Mouse (Mus musculus) liver (tissue): ENCODE data around the gene Unc93b1.
"Not testable (repeated sequence)": the region's sequence is repeated elsewhere in the genome, so short reads cannot be mapped to it uniquely, and the experiment has no call there.

Experiments
- DNase-seq: peaks from one replicate; pipeline ENCODE4 v3.0.0-alpha.2; 2020; ENCODE audit warnings: mixed read lengths

Gene Unc93b1

DNA sequence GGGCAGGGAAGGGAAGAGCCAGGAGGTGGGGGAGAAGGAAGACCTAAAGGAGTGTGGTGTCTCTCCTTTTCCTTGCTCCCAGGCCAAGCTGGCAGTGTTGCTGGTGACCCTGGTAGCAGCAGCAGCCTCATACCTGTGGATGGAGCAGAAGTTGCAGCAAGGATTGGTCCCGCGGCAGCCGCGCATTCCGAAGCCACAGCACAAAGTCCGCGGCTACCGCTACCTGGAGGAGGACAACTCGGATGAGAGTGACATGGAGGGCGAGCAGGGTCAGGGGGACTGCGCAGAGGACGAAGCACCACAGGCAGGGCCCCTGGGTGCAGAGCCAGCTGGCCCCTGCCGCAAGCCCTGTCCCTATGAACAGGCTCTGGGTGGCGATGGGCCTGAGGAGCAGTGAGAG lies 13.6 kb downstream of the Unc93b1 start:
- DNase-seq = no peak

DNA sequence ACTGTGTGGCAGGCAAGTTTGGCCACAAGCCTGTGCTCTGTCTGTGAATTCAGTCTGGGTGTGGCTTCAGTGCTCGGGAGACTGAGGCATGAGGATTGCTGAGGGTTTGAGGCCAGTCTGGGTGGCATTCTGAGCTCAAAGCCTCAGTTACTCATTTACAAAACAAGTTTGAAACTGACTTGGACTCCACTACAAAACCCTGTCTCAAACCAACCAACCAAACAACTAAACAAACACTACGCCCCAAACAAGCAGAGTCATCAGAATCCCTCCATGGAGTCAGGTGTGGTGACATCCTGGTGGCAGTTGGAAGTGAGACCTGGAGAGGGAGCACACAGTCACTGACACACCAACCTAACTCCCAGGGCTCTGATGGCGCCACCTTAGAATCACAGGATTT lies 15.3 kb downstream of the Unc93b1 start:
- DNase-seq = no peak

DNA sequence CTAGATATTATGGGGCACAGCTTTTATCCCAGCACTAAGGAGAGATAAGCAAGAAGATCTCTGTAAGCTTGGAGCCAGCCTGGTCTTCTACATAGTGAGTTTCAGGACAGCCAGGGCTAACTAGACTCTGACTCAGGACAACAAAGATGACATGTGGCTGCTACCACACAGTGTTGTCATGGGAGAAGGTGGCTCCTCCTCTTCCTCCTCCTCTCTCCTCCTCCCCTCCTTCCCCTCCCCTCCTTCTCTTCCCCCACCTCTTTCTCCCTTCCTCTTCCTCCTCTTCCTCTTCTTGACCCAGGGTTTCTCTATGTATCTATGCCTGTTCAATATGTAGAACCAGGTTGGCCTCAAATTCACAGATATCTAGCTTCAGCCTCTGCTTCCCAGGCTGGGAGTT lies 16.5 kb downstream of the Unc93b1 start:
- DNase-seq = no peak

DNA sequence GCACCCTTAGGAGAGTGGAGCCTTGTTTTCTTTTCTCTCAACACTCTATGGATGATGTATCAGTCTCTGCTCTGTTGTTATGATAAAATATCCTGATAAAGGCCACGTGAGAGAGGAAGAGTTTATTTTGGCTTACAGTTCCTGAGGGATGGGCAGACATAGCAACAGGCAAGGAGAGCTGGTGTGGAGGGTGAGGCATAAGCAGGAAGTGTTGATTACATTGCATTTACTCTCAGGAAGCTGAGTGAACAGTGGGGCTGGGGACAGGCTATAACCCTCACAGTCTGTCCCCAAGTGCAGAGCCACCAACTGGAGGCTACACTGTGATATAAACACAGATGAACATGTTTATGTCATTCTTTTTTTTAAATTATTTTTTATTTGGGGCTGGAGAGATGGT lies 17.1 kb downstream of the Unc93b1 start:
- DNase-seq = no peak

DNA sequence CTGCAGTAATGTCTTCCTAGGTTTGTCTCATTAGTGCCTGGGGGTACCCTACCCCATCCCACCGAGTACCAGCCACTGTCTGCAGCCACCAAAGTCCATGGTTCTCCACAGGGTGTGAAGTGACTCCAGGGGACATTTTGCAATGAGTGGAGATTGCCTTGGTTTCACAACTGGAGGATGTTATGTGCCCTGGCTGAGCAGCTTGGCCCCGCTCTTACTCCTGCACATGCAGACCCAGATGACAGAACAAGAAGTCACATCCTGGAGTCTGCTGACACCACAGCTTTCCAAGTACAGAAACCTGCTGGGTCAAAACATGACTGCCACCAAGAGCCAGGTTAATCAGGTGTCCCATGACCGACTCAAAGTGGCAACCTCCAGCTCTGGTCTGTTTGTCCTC lies 20.0 kb downstream of the Unc93b1 start:
- DNase-seq = no peak

DNA sequence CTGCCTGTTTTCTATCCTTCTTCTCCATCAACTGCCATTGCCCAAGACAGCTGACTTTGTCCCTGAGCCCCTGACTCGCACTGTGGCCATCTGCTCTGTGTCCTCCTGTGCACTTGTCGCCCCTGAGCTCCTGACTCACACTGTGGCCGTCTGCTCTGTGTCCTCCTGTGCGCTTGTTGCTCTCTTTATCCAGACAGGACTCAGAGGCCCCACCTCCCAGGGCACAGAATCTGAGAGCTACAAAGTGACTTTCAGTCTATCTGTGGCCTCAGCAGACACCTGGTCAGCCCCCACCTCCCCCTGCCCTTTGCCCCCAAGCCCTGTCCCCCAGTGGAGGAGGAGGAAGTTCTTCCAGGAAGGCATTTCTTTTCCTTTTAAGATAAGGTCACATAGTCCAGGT lies 20.8 kb downstream of the Unc93b1 start:
- DNase-seq = no peak

DNA sequence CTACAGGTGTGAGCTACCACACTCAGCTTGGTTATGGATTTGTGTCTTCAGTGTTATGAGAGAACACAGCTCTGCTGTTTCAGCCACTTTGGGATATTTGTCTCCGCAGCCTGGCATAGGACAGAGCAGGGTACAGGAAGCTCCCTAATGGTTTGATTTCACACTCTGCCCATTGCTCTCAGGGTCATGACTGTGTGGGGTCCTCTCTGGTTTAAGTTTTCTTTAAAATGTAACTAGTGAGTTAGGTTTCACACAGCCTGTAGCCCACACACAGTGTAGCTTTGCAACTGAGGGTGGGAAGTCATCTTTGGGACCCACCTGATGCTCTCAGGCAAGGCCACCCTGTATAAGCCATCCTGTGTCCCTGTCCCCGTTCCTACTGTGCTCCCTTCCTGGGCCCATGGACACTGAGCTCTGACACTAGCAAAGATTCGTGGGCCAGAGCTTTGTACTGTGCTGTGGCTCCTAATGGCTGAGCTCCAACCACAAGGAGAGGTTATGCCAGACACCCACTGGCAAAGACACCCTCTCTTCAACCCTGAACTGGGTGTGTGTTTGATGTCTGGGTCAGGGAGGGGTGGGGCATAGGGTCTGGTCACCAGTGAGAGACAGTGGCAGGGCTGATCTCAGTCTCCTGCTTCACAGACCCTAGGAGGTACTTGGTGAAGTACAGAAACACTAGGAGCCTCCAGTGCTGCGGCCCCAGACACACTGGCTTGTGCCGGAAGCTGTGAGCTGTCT lies 22.5 kb downstream of the Unc93b1 start:
- not testable (repeated sequence) for DNase-seq

DNA sequence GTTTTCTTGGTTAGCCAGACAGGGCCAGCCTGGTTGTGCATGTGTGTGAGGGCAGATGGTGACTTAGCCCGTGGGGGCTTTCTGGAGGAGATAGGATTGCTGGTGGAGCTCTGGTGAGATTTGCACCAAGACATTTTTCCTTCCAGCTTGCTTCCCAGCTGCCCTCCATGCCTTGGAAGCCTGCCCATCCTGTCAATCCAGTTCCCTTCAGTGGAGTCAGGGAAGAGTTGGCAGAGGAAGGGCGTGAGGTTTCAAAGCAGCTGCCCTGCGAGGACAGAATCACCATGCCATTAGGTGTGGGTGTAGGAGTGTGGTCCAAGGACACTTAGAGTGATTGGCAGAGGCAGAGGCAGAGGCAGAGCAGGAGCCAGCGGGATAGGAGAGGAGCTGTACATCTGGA lies 23.5 kb downstream of the Unc93b1 start, which contains the start of gene Aldh3b3:
Aldh3b3 (plus strand) TSS at position 176 of the 400 bp plus-strand sequence.
- DNase-seq = no peak

DNA sequence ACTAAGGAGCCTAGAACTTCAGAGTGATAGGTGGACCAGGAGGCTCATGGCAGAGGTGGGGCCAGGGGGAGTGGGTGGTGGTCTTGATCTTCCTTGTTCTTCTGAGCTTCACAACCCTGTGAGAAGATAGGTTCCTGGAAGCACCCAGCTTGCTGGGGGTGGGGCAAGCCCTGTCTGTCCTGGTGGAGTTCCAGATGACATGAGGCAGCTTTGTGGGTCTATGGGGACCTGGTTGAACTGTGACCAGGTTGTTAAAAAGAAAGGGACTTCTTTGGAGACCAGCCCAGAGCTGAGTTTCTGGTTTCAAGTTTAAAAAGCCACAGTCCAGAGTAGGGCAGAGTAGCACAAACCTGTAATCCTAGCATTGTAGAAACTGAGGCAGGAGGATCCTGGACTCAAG lies 24.0 kb downstream of the Unc93b1 start:
- DNase-seq = no peak

DNA sequence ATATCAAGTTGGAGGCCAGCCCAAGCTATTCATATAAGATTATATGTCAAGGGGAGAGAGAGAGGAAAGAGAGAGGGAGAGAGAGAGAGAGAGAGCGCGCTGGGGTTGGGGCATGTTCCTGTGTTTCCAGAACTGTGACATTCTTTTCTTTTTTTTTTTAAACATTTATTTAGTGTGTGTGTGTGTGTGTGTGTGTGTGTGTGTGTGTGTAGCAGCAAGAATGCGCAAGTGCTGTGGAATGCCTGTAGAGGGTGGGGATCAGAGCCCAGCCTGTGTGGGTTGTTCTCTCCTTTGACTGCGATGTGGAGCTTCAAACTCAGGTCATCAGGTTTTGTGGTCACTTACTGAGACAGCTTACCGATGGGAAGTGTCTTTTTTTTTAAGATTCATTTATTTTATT lies 25.2 kb downstream of the Unc93b1 start:
- no peak for DNase-seq

DNA sequence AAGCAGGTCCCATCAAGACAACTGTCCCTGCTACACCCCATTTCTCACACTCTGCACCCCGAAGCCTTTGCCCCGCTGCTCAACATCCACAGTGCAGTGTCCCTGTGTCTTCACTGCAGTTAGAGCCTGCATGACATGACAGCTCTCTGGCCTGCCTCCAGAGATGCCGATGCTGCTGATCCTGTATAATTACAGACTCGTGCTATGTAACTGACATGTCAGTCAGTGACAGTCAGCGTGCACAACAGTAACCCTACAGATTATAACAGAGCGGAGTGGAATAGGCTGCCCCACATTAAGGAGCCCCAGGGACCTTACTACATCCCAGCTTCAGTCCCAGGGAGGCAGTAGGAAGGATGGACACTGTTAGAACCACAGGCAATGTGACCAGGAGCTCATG lies 26.8 kb downstream of the Unc93b1 start:
- not testable (repeated sequence) for DNase-seq

DNA sequence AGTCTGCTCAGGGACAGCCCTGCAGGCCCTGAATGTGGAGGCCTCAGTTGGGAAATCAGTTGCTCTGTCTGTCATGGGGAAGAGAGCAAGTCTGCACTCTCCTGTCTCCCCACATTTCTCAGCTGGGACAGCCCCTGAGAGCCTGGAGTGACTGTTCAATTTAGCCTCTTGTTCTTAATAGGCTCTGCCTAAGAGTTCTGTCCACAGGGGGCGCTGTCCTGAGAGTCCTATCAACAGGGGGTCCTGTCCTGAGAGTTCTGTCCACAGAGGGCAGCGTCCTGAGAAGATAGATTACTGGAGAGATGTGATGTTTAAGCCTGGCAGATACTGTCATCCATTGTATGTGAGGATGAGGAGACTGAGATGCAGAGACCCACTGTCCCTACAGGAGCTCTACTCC lies 27.5 kb downstream of the Unc93b1 start:
- peak; percentile 26 for DNase-seq

DNA sequence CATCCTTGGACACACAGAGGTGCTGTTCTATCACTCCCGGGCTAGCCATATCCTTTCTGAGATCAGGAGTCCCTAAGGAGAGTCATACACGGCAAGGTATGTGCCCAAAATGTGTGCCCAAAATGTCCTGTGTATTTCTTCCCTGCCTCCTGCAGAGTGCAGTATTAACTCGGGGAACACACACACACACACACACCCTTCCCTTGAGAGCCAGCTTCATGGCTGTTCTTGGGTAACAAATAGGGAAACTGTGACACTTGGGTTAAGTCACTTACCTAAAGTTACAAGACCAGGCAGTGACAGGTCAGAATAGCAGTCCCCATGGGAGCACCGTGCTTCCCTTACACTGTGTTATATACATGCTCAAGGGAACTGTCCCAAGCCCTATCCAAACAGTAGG lies 29.0 kb downstream of the Unc93b1 start:
- no peak for DNase-seq

DNA sequence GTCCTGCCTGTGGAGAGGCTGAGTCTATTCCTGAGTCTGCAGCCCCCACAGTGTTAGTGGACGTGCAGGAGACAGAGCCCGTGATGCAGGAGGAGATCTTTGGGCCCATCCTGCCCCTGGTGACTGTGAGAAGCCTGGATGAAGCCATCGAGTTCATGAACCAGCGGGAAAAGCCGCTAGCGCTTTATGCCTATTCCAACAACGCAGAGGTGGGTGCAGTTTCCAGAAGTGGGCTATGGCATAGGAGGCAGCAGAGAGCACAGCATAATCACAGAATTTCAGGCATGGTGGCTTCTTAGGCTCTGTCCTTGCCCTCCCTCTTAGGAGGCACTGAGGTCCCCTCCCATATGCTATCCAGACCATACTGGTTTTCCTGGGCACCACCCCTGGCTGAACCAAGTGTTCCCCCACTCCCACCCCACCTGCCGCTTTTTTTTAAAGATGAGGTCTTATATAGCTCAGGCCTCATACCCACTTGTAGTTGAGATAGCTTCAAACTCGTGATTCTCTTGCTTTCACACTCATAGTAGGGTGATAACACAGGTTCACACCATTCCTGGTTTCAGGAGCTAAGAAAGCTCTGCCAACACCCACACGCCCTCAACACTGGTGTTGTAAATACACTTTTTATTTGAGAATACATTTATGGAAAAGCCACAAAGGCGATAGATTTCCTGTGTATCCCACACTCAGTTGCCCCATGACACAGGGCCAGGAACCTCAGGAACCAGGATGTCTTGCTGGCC lies 31.5 kb downstream of the Unc93b1 start:
- DNase-seq = no peak

DNA sequence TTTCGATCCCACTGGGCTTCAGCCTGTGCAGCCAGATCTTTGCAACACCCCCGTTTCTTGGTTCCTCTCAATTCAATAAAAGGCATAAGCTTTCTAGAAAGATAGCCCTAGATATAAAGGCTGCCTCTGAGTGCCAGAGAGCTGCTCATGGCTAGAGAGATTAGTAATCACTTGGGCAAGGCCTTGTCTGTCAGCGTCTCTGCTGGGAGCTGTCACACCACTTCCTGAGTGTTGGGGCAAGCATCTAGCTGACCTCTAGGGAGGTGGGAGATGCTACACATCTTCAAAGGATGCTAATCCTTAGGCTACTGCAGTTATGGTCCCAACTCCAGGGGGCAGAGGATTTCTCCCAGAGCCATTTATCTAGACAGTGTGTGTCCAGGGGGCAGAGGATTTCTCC lies 32.3 kb downstream of the Unc93b1 start:
- no peak for DNase-seq

DNA sequence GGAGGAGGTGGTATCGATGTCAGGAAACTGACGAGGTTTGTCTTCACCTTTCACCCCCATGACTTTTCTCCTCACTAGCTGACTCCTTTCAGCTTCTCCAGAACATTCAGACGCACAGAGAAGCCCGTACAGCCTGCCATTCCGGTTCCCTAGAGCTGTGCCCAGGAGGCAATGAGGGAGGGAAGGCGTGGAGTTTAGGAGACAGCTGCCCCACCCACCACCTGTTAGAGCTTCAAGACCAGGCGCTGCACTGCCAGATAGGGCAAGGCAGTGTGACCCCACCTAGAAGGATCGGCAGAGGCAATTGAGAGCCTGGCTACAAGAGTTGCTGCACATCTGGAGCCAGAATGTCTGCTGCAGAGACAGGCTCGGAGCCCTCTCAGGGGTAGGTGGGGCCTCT lies 37.2 kb downstream of the Unc93b1 start, which contains the start of gene Aldh3b2:
Aldh3b2 (plus strand) TSS at position 100 of the 400 bp plus-strand sequence.
- DNase-seq = peak; percentile 71

DNA sequence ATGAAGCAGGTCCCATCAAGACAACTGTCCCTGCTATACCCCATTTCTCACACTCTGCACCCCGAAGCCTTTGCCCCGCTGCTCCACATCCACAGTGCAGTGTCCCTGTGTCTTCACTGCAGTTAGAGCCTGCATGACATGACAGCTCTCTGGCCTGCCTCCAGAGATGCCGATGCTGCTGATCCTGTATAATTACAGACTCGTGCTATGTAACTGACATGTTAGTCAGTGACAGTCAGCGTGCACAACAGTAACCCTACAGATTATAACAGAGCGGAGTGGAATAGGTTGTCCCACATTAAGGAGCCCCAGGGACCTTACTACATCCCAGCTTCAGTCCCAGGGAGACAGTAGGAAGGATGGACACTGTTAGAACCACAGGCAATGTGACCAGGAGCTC lies 39.6 kb downstream of the Unc93b1 start:
- not testable (repeated sequence) for DNase-seq

DNA sequence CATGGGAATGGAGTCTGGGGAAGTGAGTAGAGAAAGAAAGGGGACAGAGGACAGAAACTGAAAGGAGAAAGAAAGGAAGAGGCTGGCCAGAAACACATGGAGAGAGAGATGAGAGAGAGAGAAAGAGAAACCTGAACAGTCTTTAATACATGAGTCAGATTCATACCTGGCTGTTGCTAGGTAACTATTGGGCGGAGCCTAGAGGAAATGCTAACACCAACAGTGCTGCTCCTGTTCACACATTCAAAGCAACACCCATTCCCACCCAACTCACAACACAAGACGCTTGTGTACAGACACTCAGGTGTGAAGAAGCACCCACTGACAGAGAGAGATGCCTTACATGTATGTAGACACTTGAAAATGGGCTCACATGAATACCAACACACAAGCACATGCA lies 40.9 kb downstream of the Unc93b1 start:
- no peak for DNase-seq

DNA sequence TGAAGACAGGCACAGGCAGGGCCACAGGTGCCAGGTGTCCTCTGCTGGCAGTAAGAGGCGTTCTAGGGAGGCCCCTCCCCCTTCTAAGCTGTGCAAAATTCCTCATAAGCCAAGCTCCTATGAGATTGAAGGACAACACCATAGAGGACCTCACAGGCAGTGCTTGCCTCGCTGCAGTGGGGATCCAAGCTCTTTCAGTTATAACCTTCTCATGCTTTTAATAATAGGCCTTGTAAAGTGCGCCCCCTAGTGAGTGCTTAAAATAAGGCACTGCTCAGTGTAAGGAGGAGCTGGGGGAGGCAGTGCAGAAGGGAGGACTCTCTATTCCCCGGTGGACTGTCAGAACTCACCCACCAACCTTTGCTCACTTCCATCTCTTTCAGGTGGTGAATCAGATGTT lies 45.3 kb downstream of the Unc93b1 start:
- peak; percentile 80 for DNase-seq

DNA sequence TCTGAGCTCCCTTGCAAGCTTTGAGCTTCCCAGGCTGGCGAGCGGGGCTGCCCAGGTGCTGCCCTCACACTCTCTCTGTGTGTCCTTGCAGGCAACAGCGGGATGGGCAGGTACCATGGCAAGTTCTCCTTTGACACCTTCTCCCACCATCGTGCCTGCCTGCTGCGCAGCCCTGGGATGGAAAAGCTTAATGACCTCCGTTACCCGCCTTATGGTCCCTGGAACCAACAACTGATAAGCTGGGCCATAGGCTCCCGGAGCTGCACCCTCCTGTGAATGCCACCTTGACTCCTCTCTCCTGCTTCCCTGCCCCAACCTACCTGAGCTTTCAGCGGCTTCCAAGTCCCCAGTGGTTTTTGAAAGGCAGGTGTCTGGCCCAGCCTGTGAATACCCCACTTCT lies 45.9 kb downstream of the Unc93b1 start:
- no peak for DNase-seq

DNA sequence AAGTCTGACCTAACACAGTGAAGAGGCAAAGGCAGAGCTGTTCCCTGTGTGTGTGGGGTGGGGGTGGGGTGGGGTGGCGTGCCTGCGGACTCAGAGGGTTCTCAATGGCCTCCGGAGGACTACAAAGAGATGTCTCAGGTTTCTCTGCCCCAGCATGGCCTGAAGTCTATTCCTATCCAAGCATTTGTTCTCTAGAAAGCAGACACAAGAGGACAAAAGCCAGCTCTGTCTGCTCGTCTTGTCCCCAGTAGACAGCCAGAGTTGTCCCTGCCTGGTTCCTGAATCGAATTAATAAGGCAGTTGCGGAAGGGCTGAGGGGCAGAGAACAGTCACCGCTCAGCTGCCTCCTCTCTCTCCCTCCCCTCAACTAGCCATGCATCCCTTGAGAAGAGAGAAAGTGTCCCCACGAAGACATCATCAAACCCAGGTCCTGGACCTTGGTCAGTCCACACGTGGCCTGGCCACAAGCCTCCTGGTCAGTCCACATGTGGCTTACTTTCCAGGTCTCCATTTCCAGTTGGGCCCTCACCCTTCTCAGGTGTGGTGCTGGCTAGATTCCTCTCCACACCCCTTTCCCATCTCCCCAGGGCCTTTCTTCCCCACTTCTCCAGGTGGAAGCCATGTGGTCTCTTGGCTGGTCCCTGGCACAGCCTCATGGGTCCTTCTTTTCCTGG lies 48.7 kb downstream of the Unc93b1 start:
- no peak for DNase-seq

DNA sequence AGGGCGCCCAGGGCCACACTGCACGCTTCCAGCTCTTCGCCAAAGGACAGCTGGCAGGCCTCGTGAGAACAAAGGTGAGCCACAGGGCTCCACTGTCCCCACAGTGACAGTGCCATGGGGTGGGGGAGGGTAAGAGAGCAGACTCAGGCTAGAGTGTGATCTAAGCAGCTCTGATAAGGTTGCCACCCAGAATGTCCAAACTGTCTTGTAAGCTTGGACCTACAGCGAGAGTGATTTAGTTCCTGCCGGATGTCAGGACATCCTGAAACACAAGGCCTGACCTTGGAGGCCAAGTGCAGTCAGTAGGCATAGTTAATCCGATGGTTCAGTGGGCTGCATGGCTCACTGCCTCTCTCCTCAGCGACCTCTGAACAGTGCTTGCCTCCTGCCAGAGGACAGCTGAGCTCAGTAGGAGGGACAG lies 50.3 kb downstream of the Unc93b1 start:
- DNase-seq = peak; percentile 42

DNA sequence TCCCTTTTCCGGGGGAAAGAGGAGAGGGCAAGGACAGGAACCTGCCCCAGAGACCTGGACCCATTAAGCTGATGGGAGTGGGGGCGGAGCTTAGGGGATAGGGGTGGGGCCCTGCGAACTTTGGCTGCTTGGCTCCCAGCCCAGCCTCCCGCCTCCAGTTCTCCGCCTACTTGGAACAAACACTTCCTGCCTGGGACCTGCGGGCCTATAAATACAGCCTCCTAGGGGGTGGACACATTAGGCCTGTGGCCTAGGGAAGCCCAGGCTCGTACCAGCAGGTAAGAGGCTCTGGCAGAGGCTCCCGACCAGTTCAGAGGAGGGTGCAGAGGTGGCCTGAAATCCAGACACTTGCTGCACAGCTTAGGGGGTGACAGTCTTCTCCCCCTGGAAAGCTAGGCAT lies 51.3 kb downstream of the Unc93b1 start, which contains the start of gene Acy3:
Acy3 (plus strand) TSS at position 237 of the 400 bp plus-strand sequence.
- peak; percentile 84 for DNase-seq

DNA sequence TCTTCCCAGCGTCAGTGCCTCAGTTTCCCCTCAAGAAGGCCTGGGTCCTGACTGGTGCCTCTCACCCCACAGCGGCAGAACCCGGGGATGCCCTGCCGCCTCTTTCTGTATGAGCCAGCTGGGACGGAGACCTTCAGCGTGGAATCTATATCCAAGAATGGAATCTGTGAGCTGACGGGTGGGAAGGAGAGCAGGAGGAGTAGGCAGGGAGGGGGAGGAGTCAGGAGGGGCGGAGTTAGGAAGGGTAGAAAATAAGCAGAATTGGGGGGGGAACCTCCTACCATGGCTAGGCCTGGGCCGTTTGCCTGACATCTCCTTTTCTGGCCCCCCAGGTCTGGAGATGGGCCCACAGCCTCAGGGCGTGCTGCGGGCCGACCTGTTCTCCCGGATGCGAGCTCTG lies 53.1 kb downstream of the Unc93b1 start:
- DNase-seq = no peak
